Mouse (Mus musculus): ENCODE results near the gene Rbx1. TPM values are rescaled to one million over a fixed set of nuclear protein-coding genes. Genes with fewer than 3 reads are reported as not detected.

The Rbx1 gene
- total RNA-seq, 2 experiments from 2014 or later: 170 to 317 TPM

Other genes with a start within 250 kb of the Rbx1 start
- gene Mchr1, start 230.8 kb upstream of the Rbx1 start, total RNA-seq (2014; fragmentation: Nextera tagmentation): not detected in 2 replicates
- not detected in 2 replicates for gene Mchr1, start 230.8 kb upstream of the Rbx1 start, total RNA-seq (2017)
- gene Slc25a17, start 105.5 kb upstream of the Rbx1 start, total RNA-seq (2014; fragmentation: Nextera tagmentation): 66.2 and 71.3 TPM in 2 replicates
- gene Slc25a17, start 105.5 kb upstream of the Rbx1 start, total RNA-seq (2017): 69.2 and 87.4 TPM in 2 replicates
- gene St13, start 66.2 kb upstream of the Rbx1 start, total RNA-seq (2014; fragmentation: Nextera tagmentation): 134 and 171 TPM in 2 replicates
- gene St13, start 66.2 kb upstream of the Rbx1 start, total RNA-seq (2017): 292 and 310 TPM in 2 replicates
- gene Xpnpep3, start 66.2 kb upstream of the Rbx1 start, total RNA-seq (2014; fragmentation: Nextera tagmentation): 14.8 and 17.3 TPM in 2 replicates
- 17.1 and 22.4 TPM in 2 replicates for gene Xpnpep3, start 66.2 kb upstream of the Rbx1 start, total RNA-seq (2017)
- gene Dnajb7, start 58.0 kb upstream of the Rbx1 start, total RNA-seq (2014; fragmentation: Nextera tagmentation): not detected in 2 replicates
- not detected in 2 replicates for gene Dnajb7, start 58.0 kb upstream of the Rbx1 start, total RNA-seq (2017)
- gene Ep300, start 119.1 kb downstream of the Rbx1 start, total RNA-seq (2014; fragmentation: Nextera tagmentation): 120 and 136 TPM in 2 replicates
- gene Ep300, start 119.1 kb downstream of the Rbx1 start, total RNA-seq (2017): 20.7 and 38.5 TPM in 2 replicates
- gene L3mbtl2, start 197.6 kb downstream of the Rbx1 start, total RNA-seq (2014; fragmentation: Nextera tagmentation): 33.8 and 41.7 TPM in 2 replicates
- 30.5 TPM in 2 replicates for gene L3mbtl2, start 197.6 kb downstream of the Rbx1 start, total RNA-seq (2017)
- gene Chadl, start 231.0 kb downstream of the Rbx1 start, total RNA-seq (2014; fragmentation: Nextera tagmentation): not detected in 2 replicates
- 0.43 TPM in 1 of 2 replicates, not detected in the other for gene Chadl, start 231.0 kb downstream of the Rbx1 start, total RNA-seq (2017)

Data from granulocyte monocyte progenitor cell, adult 5-6 weeks (primary cell).